Mouse (Mus musculus): ENCODE results near the gene Nit1. TPM values are rescaled to one million over a fixed set of nuclear protein-coding genes. Genes with fewer than 3 reads are reported as not detected.

Gene Nit1
- polyA plus RNA-seq, 1 experiment from 2014 or later = 43.8 TPM

GRCm38 (mm10) chr1:171373946-171374345, 28.5 kb upstream of the Nit1 start:
- Histone ChIP-seq H3K27me3 (peaks cover 42% of the 10 kb centered on the region), H3K4me3 (replicated peaks) (no peak overlapping the region), H3K9me3 (no peaks in the 10 kb centered on the region), H3K9ac (replicated peaks) (no peak overlapping the region), H3K4me1 (replicated peaks) (peaks cover 13% of the 10 kb centered on the region), H3K27ac (peak overlapping the region; percentile 20; the same call in 1 of the 2 replicates), H3K36me3 (no peaks in the 10 kb centered on the region), H3K4me2 (no peak overlapping the region)
- 3% methylated on average over 4 of the region's 4 CpGs for WGBS
- ATAC-seq (ENCODE audit: insufficient number of reproducible peaks, insufficient read depth, low FRiP score, low TSS enrichment, low read depth) = peak; percentile 54; the same call in 1 of the 2 replicates

- peaks cover 31% of the 10 kb centered on the region for H3K27me3 ChIP-seq
- H3K27ac ChIP-seq = no peak overlapping the region
- no peak overlapping the region for H3K4me2 ChIP-seq
- 61% methylated on average over 3 of the region's 3 CpGs for WGBS
- H3K9ac ChIP-seq (replicated peaks) = no peak overlapping the region
- ATAC-seq (ENCODE audit: insufficient number of reproducible peaks, insufficient read depth, low FRiP score, low TSS enrichment, low read depth) = no peak
- H3K9me3 ChIP-seq = no peaks in the 10 kb centered on the region
- no peak overlapping the region for H3K4me3 ChIP-seq (replicated peaks)
- peaks cover 13% of the 10 kb centered on the region for H3K4me1 ChIP-seq (replicated peaks)
- no peaks in the 10 kb centered on the region for H3K36me3 ChIP-seq
Observed at GRCm38 (mm10) chr1:171372880-171373279, 27.4 kb upstream of the Nit1 start.

- H3K4me1 ChIP-seq (replicated peaks) = peaks cover 7% of the 10 kb centered on the region
- peaks cover 24% of the 10 kb centered on the region for H3K27me3 ChIP-seq
- H3K27ac ChIP-seq = no peak within 1 kb of the TSS
- H3K9me3 ChIP-seq = no peaks in the 10 kb centered on the region
- H3K4me3 ChIP-seq (replicated peaks) = no peak within 1 kb of the TSS
- H3K9ac ChIP-seq (replicated peaks) = no peak within 1 kb of the TSS
- 40% methylated on average over 20 of the region's 20 CpGs for WGBS
- H3K4me2 ChIP-seq = 0 out of 2 replicates have a peak within 1 kb of the TSS, but pooled peaks have one; percentile 13
- ATAC-seq (ENCODE audit: insufficient number of reproducible peaks, insufficient read depth, low FRiP score, low TSS enrichment, low read depth) = no peak
- H3K36me3 ChIP-seq = no peaks in the 10 kb centered on the region
Observed at GRCm38 (mm10) chr1:171369845-171370556, 24.6 kb upstream of the Nit1 start, which contains the start of gene Nectin4. Gene Nectin4 (plus strand): TSS chr1:171370099.

- H3K4me2 ChIP-seq = no peak overlapping the region
- no peak overlapping the region for H3K9ac ChIP-seq (replicated peaks)
- H3K27me3 ChIP-seq = peaks cover 15% of the 10 kb centered on the region
- no peak overlapping the region for H3K27ac ChIP-seq
- no peaks in the 10 kb centered on the region for H3K9me3 ChIP-seq
- 72% methylated on average over 7 of the region's 7 CpGs for WGBS
- no peaks in the 10 kb centered on the region for H3K36me3 ChIP-seq
- no peak for ATAC-seq (ENCODE audit: insufficient number of reproducible peaks, insufficient read depth, low FRiP score, low TSS enrichment, low read depth)
- H3K4me3 ChIP-seq (replicated peaks) = no peak overlapping the region
- peaks cover 8% of the 10 kb centered on the region for H3K4me1 ChIP-seq (replicated peaks)
Observed at GRCm38 (mm10) chr1:171365934-171366333, 20.5 kb upstream of the Nit1 start.

GRCm38 (mm10) chr1:171361106-171362103, 16.0 kb upstream of the Nit1 start:
- H3K36me3 ChIP-seq = peaks cover 30% of the 10 kb centered on the region
- peak overlapping the region; percentile 63 for H3K9ac ChIP-seq (replicated peaks)
- no peaks in the 10 kb centered on the region for H3K27me3 ChIP-seq
- H3K27ac ChIP-seq = peak overlapping the region; percentile 77
- WGBS = 20% methylated on average over 16 of the region's 16 CpGs
- peaks cover 21% of the 10 kb centered on the region for H3K4me1 ChIP-seq (replicated peaks)
- H3K4me2 ChIP-seq = peak overlapping the region; percentile 78
- H3K4me3 ChIP-seq (replicated peaks) = peak overlapping the region; percentile 52
- ATAC-seq (ENCODE audit: insufficient number of reproducible peaks, insufficient read depth, low FRiP score, low TSS enrichment, low read depth) = peak; percentile 3; the same call in 1 of the 2 replicates
- H3K9me3 ChIP-seq = peaks cover 4% of the 10 kb centered on the region; the same call in 1 of the 2 replicates

- H3K9ac ChIP-seq (replicated peaks) = peak within 1 kb of the TSS; percentile 63
- H3K4me2 ChIP-seq = peak within 1 kb of the TSS; percentile 78
- peaks cover 21% of the 10 kb centered on the region for H3K4me1 ChIP-seq (replicated peaks)
- peaks cover 33% of the 10 kb centered on the region for H3K36me3 ChIP-seq
- peak within 1 kb of the TSS; percentile 77 for H3K27ac ChIP-seq
- ATAC-seq (ENCODE audit: insufficient number of reproducible peaks, insufficient read depth, low FRiP score, low TSS enrichment, low read depth) = peak; percentile 92
- no peaks in the 10 kb centered on the region for H3K27me3 ChIP-seq
- under 1% methylated on average over 21 of the region's 21 CpGs for WGBS
- H3K4me3 ChIP-seq (replicated peaks) = peak within 1 kb of the TSS; percentile 52
- H3K9me3 ChIP-seq = peaks cover 4% of the 10 kb centered on the region; the same call in 1 of the 2 replicates
Observed at GRCm38 (mm10) chr1:171360656-171361055, 15.2 kb upstream of the Nit1 start, which contains the start of gene Klhdc9. Gene Klhdc9 (minus strand): TSS chr1:171360798.

- Histone ChIP-seq H3K9ac (replicated peaks) (peak overlapping the region; percentile 63), H3K9me3 (peaks cover 4% of the 10 kb centered on the region; the same call in 1 of the 2 replicates), H3K27me3 (no peaks in the 10 kb centered on the region), H3K27ac (peak overlapping the region; percentile 73; the same call in 1 of the 2 replicates), H3K4me2 (peak overlapping the region; percentile 78), H3K36me3 (peaks cover 33% of the 10 kb centered on the region), H3K4me1 (replicated peaks) (peaks cover 21% of the 10 kb centered on the region), H3K4me3 (replicated peaks) (peak overlapping the region; percentile 52)
- 3% methylated on average over 26 of the region's 26 CpGs for WGBS
- no peak; the same call in none of the 2 replicates for ATAC-seq (ENCODE audit: insufficient number of reproducible peaks, insufficient read depth, low FRiP score, low TSS enrichment, low read depth)
Observed at GRCm38 (mm10) chr1:171360253-171360652, 14.8 kb upstream of the Nit1 start.

GRCm38 (mm10) chr1:171358421-171358820, 13.0 kb upstream of the Nit1 start:
- Histone ChIP-seq H3K36me3 (peaks cover 38% of the 10 kb centered on the region), H3K4me3 (replicated peaks) (no peak overlapping the region), H3K4me1 (replicated peaks) (peaks cover 21% of the 10 kb centered on the region), H3K9ac (replicated peaks) (no peak overlapping the region), H3K9me3 (peaks cover 4% of the 10 kb centered on the region; the same call in 1 of the 2 replicates), H3K4me2 (no peak overlapping the region), H3K27me3 (no peaks in the 10 kb centered on the region), H3K27ac (no peak overlapping the region)
- ATAC-seq (ENCODE audit: insufficient number of reproducible peaks, insufficient read depth, low FRiP score, low TSS enrichment, low read depth) = no peak
- 77% methylated on average over 4 of the region's 4 CpGs for WGBS

GRCm38 (mm10) chr1:171356814-171357213, 11.4 kb upstream of the Nit1 start:
- Histone ChIP-seq H3K36me3 (peaks cover 38% of the 10 kb centered on the region), H3K4me2 (no peak overlapping the region), H3K4me1 (replicated peaks) (peaks cover 18% of the 10 kb centered on the region), H3K9ac (replicated peaks) (no peak overlapping the region), H3K9me3 (peaks cover 4% of the 10 kb centered on the region; the same call in 1 of the 2 replicates), H3K27me3 (no peaks in the 10 kb centered on the region), H3K27ac (no peak overlapping the region), H3K4me3 (replicated peaks) (no peak overlapping the region)
- 88% methylated on average over 2 of the region's 2 CpGs for WGBS
- ATAC-seq (ENCODE audit: insufficient number of reproducible peaks, insufficient read depth, low FRiP score, low TSS enrichment, low read depth) = no peak

- Histone ChIP-seq H3K9me3 (peaks cover 4% of the 10 kb centered on the region; the same call in 1 of the 2 replicates), H3K27me3 (no peaks in the 10 kb centered on the region), H3K27ac (no peak overlapping the region), H3K4me3 (replicated peaks) (no peak overlapping the region), H3K4me2 (no peak overlapping the region), H3K9ac (replicated peaks) (no peak overlapping the region), H3K36me3 (peaks cover 38% of the 10 kb centered on the region), H3K4me1 (replicated peaks) (peaks cover 13% of the 10 kb centered on the region; the same call in 1 of the 2 replicates)
- 71% methylated on average over 4 of the region's 5 CpGs for WGBS
- ATAC-seq (ENCODE audit: insufficient number of reproducible peaks, insufficient read depth, low FRiP score, low TSS enrichment, low read depth) = no peak
Observed at GRCm38 (mm10) chr1:171355812-171356340, 10.4 kb upstream of the Nit1 start.
